Mouse (Mus musculus) kidney, postnatal 14 days (tissue): Measurements from ENCODE around the gene Prss33.

ENCODE experiments used
- DNase-seq: peaks from one replicate; pipeline ENCODE4 v3.0.0; 2022; ENCODE audit warnings: mixed read lengths

The Prss33 gene

GRCm38 (mm10) chr17:23783352-23783751 lies 52.5 kb downstream of the Prss33 start:
- no peak for DNase-seq
